Mouse (Mus musculus): ENCODE results near the gene Cacna1c.
A peak's percentile ranks its signal among the peaks of the same experiment; 100 is the strongest.

DNA sequence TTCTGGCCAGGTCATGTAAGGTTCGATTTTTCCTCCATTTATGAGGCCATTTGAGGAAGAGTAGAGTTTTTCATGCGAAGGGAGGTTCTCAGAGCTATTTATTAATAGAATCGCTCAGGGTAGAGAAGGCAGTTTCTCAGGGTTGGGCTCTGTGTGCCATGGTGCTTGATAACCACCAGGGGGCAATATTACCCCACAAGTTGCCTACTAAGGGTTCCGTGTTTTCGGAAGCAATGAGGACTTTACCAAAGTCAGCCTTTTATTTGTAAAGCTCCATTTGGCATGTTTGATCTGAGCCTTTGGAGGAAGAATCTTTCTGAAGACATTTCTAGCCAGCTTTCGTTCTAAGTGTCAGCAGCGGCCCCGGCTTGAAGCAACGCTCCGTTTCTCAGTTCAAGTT, 24.1 kb upstream of the Cacna1c start:
- TF ChIP-seq CTCF (conservative IDR thresholded peaks at IDR 0.05; ENCODE audit: low read length) (peak; percentile 91), NANOG (IDR thresholded peaks at IDR 0.05; ENCODE audit: borderline replicate concordance, low read length) (no peak)
